Mouse (Mus musculus) E14TG2a.4 (cell line): Measurements from ENCODE around the gene Jph4.

Source experiments
- H3K27me3 ChIP-seq: 2 replicates; pipeline ENCODE4 v1.6.1; 2014; ENCODE audit warnings: low read length, control low read depth; ENCODE audit not compliant: insufficient read depth
- H3K36me3 ChIP-seq: 2 replicates; pipeline ENCODE4 v1.6.1; 2014; ENCODE audit warnings: low read length, control low read depth; ENCODE audit not compliant: insufficient read depth
- H3K4me1 ChIP-seq: replicated peaks from 2 replicates; pipeline ENCODE4 v1.6.1; 2014; ENCODE audit warnings: low read depth, low read length, control low read depth
- H3K4me3 ChIP-seq: replicated peaks from 2 replicates; pipeline ENCODE4 v1.5.1; 2014; ENCODE audit warnings: mild to moderate bottlenecking, low read length
- H3K9me3 ChIP-seq: 2 replicates; pipeline ENCODE4 v1.6.1; 2014; ENCODE audit warnings: low read length, control low read depth
- CTCF ChIP-seq: conservative IDR thresholded peaks from 2 replicates; pipeline ENCODE4 v1.5.1; 2014; ENCODE audit warnings: low read length
- NANOG ChIP-seq: IDR thresholded peaks from 2 replicates; pipeline ENCODE4 v1.6.1; 2014; ENCODE audit warnings: borderline replicate concordance, low read length, mixed read lengths
- POU5F1 ChIP-seq: IDR thresholded peaks from 2 replicates; pipeline ENCODE4 v1.6.1; 2014; ENCODE audit warnings: low read length, borderline replicate concordance

Gene Jph4

DNA sequence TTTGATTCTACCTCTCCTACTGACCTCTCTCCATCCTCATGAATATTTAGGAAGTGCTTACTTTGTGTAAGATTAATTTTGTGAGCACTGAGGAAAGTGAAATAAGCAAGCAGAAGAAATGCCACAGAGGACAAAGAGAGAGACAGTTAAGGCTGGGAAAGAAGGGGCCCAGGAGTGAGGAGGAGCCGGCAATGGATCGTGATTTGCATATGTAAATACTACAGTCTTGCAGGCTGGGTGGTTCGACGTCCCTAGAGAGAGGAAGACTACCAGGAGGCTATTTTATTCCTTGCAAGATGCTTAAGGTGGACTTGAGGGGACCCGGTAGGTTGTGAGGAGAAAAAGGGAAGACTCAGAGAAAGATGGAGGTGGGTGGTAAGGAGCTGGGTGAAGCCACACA, 35.6 kb downstream of the Jph4 start:
- Histone ChIP-seq H3K9me3 (no peaks in the 10 kb centered on the region), H3K4me1 (peaks cover 99% of the 10 kb centered on the region), H3K4me3 (peak overlapping the region; percentile 74), H3K36me3 (peaks cover 30% of the 10 kb centered on the region), H3K27me3 (no peaks in the 10 kb centered on the region)
- TF ChIP-seq NANOG (no peak), POU5F1 (peak; percentile 55; the same call in 1 of the 2 replicates), CTCF (no peak)

GRCm38 (mm10) chr14:55079214-55079970, 37.3 kb downstream of the Jph4 start:
- Histone ChIP-seq H3K27me3 (no peaks in the 10 kb centered on the region), H3K4me1 (peaks cover 100% of the 10 kb centered on the region), H3K4me3 (peak overlapping the region; percentile 74), H3K9me3 (no peaks in the 10 kb centered on the region), H3K36me3 (peaks cover 42% of the 10 kb centered on the region)
- TF ChIP-seq NANOG (no peak), POU5F1 (no peak), CTCF (peak; percentile 98)

DNA sequence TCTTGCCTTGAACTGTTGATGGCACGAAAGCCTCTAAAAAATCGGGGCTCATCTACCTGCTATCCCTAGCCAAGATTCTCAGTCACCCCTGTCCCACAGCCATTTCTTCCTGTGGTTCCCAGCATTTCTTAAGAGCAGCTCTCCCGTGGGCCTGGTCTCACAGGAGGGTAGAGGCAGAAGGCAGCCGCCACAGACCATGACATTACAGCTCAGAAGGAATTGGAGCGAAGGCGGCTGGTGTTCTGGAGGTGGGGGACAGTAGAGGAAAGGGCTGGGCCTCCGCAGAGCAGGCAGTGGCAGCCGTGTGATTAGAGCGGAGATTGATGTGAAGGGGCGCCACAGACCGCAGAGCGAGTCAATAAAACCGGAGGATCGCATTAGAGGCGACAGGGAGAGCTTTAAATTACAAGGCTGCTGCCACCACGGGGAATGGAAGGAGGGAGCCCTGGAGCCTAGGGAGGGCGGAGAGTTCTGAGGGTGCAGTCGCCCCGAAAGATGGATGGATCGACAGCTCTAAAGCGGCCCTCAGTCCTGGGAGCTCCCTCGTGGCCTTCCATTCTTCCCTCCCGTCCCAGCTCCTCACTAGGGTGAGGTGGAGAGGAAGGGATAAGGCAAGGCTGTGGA, 38.3 kb downstream of the Jph4 start:
- Histone ChIP-seq H3K27me3 (no peaks in the 10 kb centered on the region), H3K9me3 (no peaks in the 10 kb centered on the region), H3K4me1 (peaks cover 100% of the 10 kb centered on the region), H3K4me3 (peak overlapping the region; percentile 74), H3K36me3 (peaks cover 44% of the 10 kb centered on the region)
- TF ChIP-seq NANOG (no peak), POU5F1 (no peak), CTCF (no peak)

DNA sequence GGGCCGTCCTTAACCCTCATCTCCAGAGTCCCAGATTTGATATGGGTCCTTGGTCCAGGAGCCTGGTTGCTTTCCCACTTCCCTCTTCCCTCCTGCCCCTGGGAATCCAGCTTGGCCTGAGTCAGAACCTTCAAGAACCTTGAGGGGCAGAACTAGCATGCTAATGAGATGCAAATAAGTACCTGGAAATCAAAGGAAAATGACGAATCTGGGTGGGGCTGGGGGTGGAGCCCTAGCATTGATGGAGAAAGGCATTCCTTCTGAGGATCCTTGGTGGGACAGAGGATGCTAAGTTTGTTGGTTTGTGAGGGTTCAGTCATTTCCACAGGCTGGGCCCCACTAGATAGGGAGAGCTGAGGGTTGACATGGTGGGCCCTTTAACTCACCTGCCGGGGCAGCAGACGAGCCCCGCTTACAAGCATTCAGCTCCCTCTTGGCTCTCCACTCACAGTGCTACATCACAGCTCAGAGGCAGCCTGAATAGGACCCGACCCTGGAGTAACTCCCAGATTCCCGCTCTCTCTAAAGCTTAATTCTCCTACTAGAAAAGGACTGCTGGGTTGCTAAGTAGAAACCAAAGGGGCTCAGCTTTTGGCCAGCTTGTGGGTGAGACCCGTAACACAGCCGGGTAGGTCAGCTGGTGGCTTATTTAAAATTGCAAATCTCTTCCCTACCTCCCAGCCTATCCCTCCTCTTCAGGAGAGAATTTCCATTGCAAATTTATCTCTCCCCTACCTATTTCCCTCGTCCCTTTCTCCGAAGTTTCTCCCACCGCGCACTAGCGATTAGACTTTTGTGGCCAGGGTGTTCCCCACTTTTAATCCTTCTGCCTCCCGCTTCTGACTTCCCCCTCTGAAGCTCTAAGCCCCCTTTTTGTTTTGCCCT, 39.0 kb downstream of the Jph4 start:
- TF ChIP-seq NANOG (no peak), POU5F1 (no peak), CTCF (no peak)
- Histone ChIP-seq H3K27me3 (no peaks in the 10 kb centered on the region), H3K36me3 (peaks cover 44% of the 10 kb centered on the region), H3K9me3 (no peaks in the 10 kb centered on the region), H3K4me3 (peak overlapping the region; percentile 74), H3K4me1 (peaks cover 100% of the 10 kb centered on the region)

DNA sequence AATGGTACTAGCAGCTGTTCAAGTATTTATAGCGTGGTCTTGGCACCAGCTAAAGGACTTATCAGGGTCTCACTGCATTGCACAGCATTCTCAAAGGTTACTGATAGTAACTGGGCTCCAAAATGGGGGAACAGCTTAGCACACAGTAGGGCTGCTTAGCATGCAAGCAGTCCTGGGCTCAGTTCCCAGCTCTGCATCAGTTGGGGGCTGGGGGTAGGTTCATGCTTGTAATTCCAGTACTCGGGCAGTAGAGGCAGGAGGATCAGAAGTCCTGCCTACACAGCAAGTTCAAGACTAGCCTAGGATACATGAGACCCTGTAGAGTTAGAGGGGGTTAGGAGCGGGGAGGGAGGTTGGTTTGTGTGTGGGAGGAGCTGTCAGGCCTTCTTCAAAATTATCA, 39.8 kb downstream of the Jph4 start:
- peaks cover 45% of the 10 kb centered on the region for H3K36me3 ChIP-seq
- H3K9me3 ChIP-seq = no peaks in the 10 kb centered on the region
- TF ChIP-seq CTCF (no peak), POU5F1 (no peak), NANOG (no peak)
- peaks cover 100% of the 10 kb centered on the region for H3K4me1 ChIP-seq
- H3K27me3 ChIP-seq = no peaks in the 10 kb centered on the region
- peak overlapping the region; percentile 74 for H3K4me3 ChIP-seq

DNA sequence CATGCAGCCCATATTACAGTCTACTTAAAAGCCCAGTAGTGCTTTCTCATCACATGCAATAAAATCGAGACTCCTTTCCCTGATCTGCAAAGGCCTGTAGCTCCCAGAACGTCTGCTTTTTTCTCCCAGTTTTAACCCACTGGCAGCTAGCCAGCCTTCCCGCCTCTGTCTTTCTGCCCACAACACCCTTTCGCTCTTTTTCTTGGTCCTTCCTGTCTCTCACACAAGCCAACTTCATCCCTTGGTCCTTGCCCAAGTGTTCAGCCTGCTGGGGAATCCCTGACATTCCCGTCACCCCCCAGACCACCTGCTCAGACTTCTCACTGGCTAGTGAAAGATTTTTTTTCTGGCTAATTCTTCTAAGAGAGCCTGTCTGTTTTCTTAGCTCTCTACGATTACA, 40.5 kb downstream of the Jph4 start:
- Histone ChIP-seq H3K9me3 (no peaks in the 10 kb centered on the region), H3K36me3 (peaks cover 43% of the 10 kb centered on the region), H3K27me3 (no peaks in the 10 kb centered on the region), H3K4me3 (no peak overlapping the region), H3K4me1 (peaks cover 99% of the 10 kb centered on the region)
- no peak for TF ChIP-seq CTCF
- no peak for TF ChIP-seq POU5F1
- no peak for TF ChIP-seq NANOG

DNA sequence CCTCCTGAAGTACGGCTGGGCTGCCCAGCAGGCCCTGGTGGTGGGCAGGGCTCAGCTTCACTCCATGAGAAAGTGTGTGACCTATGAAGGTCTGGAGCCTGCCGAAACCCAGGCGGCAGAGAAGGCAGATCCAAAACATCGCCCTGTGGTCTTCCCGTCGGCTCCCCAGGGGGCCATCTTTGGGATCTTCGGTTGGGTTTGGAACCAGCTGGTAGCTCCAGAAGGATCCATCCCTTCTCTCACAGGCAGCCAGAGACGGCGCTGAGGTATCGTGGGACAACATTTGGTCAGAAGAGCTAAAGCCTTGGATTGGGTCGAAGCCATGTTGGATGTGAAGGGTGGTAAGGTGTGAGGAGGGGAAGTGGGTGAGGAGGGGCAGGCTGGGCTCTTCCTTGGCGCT, 42.3 kb downstream of the Jph4 start:
- no peaks in the 10 kb centered on the region for H3K9me3 ChIP-seq
- TF ChIP-seq POU5F1 = no peak
- H3K27me3 ChIP-seq = no peaks in the 10 kb centered on the region
- peak overlapping the region; percentile 69 for H3K4me3 ChIP-seq
- H3K4me1 ChIP-seq = peaks cover 94% of the 10 kb centered on the region
- peaks cover 57% of the 10 kb centered on the region for H3K36me3 ChIP-seq

GRCm38 (mm10) chr14:55071756-55072155, 45.0 kb downstream of the Jph4 start:
- Histone ChIP-seq H3K27me3 (no peaks in the 10 kb centered on the region), H3K4me1 (peaks cover 93% of the 10 kb centered on the region), H3K36me3 (peaks cover 84% of the 10 kb centered on the region), H3K9me3 (no peaks in the 10 kb centered on the region), H3K4me3 (peak overlapping the region; percentile 69)
- TF ChIP-seq POU5F1 = no peak
